In the genomic region with DNA sequence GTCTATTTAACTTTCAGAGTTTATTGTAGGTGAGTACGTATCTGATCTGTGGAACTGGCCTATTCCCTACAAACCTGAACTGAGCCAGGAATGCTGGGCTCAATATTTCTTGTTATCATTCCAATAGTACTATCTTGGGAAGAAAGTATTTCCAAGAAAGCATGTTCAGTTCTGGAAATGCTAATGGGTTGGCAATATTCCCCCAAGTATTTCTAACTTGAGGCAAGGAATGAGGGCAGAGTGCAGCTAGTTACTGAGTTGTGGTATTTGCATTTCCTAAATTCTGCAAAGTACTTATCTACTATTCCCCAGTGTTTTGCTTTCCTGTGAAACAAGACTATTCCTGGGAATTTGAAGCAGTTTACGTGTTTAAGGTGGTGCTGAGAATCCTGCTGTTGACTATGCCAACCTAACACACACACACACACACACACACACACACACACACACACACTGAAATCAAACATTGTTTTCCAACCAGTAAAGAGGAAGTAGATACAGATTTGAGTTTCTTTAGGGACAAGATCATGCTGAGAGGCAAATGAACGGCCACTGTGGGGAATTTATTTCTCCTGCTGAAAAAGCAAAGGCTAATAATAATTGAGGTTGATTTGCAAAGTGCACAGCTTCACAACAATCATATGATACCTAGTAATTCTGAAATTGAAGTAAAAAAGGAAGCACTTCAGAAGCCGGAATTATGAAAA, we compare ENCODE assay signal across 18 mouse cellular contexts.
DNase-seq lines count a peak whose midpoint lies in the region; ATAC-seq lines count a peak whose summit lies in the region.
"Had no signal": no experiment of that assay in that cellular context is flagged by ENCODE, and none has a peak within 500 bp of the region (broad histone marks: within the 10 kb centered on the region; RNA-seq: fewer than 3 reads in every experiment).

No protein-coding gene starts in this region.

- WGBS in hindbrain, embryonic 13.5 days = 89% methylated on average over 4 of the region's 4 CpGs
- WGBS in forebrain, embryonic 14.5 days = 79% methylated on average over 4 of the region's 4 CpGs

- H3K4me2 ChIP-seq in hindbrain, embryonic 13.5 days = no peak overlapping the region
- H3K4me2 ChIP-seq in forebrain, embryonic 14.5 days (ENCODE audit: low read length) = no peak overlapping the region
- H3K4me2 ChIP-seq: heart, embryonic 13.5 days; hindbrain, embryonic 14.5 days; liver, embryonic 15.5 days; midbrain, embryonic 12.5 days had no signal

- ATAC-seq in megakaryocyte progenitor cell, adult 5-6 weeks (replicated peaks; ENCODE audit: poor library complexity) = peak; percentile 63
- ATAC-seq in hindbrain, embryonic 13.5 days (ENCODE audit: low FRiP score) = no peak
- no peak for ATAC-seq in forebrain, embryonic 14.5 days
- ATAC-seq: forebrain, embryonic 16.5 days; intestine, embryonic 16.5 days had no signal

- no peak overlapping the region for H3K27ac ChIP-seq in hindbrain, embryonic 13.5 days
- H3K27ac ChIP-seq in forebrain, embryonic 14.5 days (ENCODE audit: low read depth, low read length) = no peak overlapping the region
- H3K27ac ChIP-seq: heart, embryonic 13.5 days; hindbrain, embryonic 14.5 days; liver, embryonic 15.5 days; midbrain, embryonic 12.5 days had no signal

- no peak overlapping the region for H3K4me3 ChIP-seq in hindbrain, embryonic 13.5 days
- no peak overlapping the region for H3K4me3 ChIP-seq in forebrain, embryonic 14.5 days (ENCODE audit: low read depth, low read length)
- H3K4me3 ChIP-seq: heart, embryonic 13.5 days; liver, embryonic 15.5 days; midbrain, embryonic 12.5 days had no signal

- no peaks in the 10 kb centered on the region for H3K27me3 ChIP-seq in hindbrain, embryonic 13.5 days
- no peaks in the 10 kb centered on the region for H3K27me3 ChIP-seq in forebrain, embryonic 14.5 days (replicated peaks; ENCODE audit: control insufficient read depth, insufficient read depth, low read length)
- H3K27me3 ChIP-seq: heart, embryonic 13.5 days; liver, embryonic 15.5 days; midbrain, embryonic 12.5 days had no signal

- H3K9me3 ChIP-seq in hindbrain, embryonic 13.5 days = no peaks in the 10 kb centered on the region
- H3K9me3 ChIP-seq in forebrain, embryonic 14.5 days (replicated peaks; ENCODE audit: control insufficient read depth, low read length) = no peaks in the 10 kb centered on the region
- H3K9me3 ChIP-seq: heart, embryonic 13.5 days; liver, embryonic 15.5 days; midbrain, embryonic 12.5 days had no signal

- no peaks in the 10 kb centered on the region for H3K36me3 ChIP-seq in hindbrain, embryonic 13.5 days
- no peaks in the 10 kb centered on the region for H3K36me3 ChIP-seq in forebrain, embryonic 14.5 days (ENCODE audit: control insufficient read depth, insufficient read depth, low read length)
- H3K36me3 ChIP-seq: heart, embryonic 13.5 days; liver, embryonic 15.5 days; midbrain, embryonic 12.5 days had no signal

- no peaks in the 10 kb centered on the region for H3K4me1 ChIP-seq in hindbrain, embryonic 13.5 days (replicated peaks)
- H3K4me1 ChIP-seq in forebrain, embryonic 14.5 days (ENCODE audit: control insufficient read depth, insufficient read depth, low read length) = no peaks in the 10 kb centered on the region
- H3K4me1 ChIP-seq: heart, embryonic 13.5 days; liver, embryonic 15.5 days; midbrain, embryonic 12.5 days had no signal

- peak; percentile 10 to 36 for DNase-seq in heart, adult 9 months (ENCODE audit: low spot score in 2 of 2)
- DNase-seq in heart, postnatal 4 days = no peak
- DNase-seq in A20 (ENCODE audit: low read depth, low spot score) (peak; percentile 90), NIH3T3 (ENCODE audit: low read depth) (peak; percentile 59)
- no peak for DNase-seq in forebrain, embryonic 14.5 days (ENCODE audit: low spot score)
- DNase-seq: cerebellum, adult 8-10 months; gastrocnemius, postnatal 10 days; kidney, postnatal 14 days; lung, postnatal 10 days; right cerebral cortex, postnatal 14 days had no signal

- H3K9ac ChIP-seq in hindbrain, embryonic 13.5 days = no peak overlapping the region
- H3K9ac ChIP-seq in forebrain, embryonic 14.5 days (ENCODE audit: low read length) = no peak overlapping the region
- H3K9ac ChIP-seq: heart, embryonic 13.5 days; hindbrain, embryonic 14.5 days; liver, embryonic 15.5 days; midbrain, embryonic 12.5 days had no signal

Comparison
In these comparisons a context has a peak if more than half of its experiments do, and no peak if none do; other contexts are left out.
1. DNase-seq: peak in heart, adult 9 months (2 of 2), A20 (single experiment) and NIH3T3 (single experiment); none in heart, postnatal 4 days (single experiment) and forebrain, embryonic 14.5 days (single experiment).